ENCODE assay signal across 9 mouse cellular contexts in genomic region chr2:150689223-150689800, GRCm38 (mm10). TPM values are rescaled to one million over a fixed set of nuclear protein-coding genes. Genes with fewer than 3 reads are reported as not detected.
DNase-seq lines count a peak whose midpoint lies in the region; ATAC-seq and TF ChIP-seq lines count a peak whose summit lies in the region.
"Had no signal": no experiment of that assay in that cellular context is flagged by ENCODE, and none has a peak within 500 bp of the region (broad histone marks: within the 10 kb centered on the region; RNA-seq: fewer than 3 reads in every experiment).

TSS of gene Vsx1 (minus strand) at chr2:150689360.

- TF ChIP-seq CTCF in layer of hippocampus, adult 2 months (conservative IDR thresholded peaks at IDR 0.05) = no peak

- peak within 1 kb of the TSS; percentile 76 for H3K4me2 ChIP-seq in forebrain, embryonic 13.5 days
- peak within 1 kb of the TSS; percentile 49 for H3K4me2 ChIP-seq in limb, embryonic 11.5 days (ENCODE audit: low read depth, severe bottlenecking)
- H3K4me2 ChIP-seq in neural tube, embryonic 15.5 days = peak within 1 kb of the TSS; percentile 84

- peaks cover 18% of the 10 kb centered on the region for H3K4me1 ChIP-seq in forebrain, embryonic 13.5 days
- H3K4me1 ChIP-seq in limb, embryonic 11.5 days (ENCODE audit: control insufficient read depth, insufficient read depth, low read length) = no peaks in the 10 kb centered on the region
- H3K4me1 ChIP-seq in neural tube, embryonic 15.5 days = peaks cover 17% of the 10 kb centered on the region

- ATAC-seq in forebrain, embryonic 13.5 days = 0 out of 2 replicates have a peak, but pooled peaks have one; percentile 22
- no peak for ATAC-seq in limb, embryonic 11.5 days (ENCODE audit: insufficient number of reproducible peaks, low FRiP score, low TSS enrichment, low read depth)
- no peak for ATAC-seq in neural tube, embryonic 15.5 days (ENCODE audit: low FRiP score)

- H3K36me3 ChIP-seq in forebrain, embryonic 13.5 days (ENCODE audit: poor library complexity, severe bottlenecking) = no peaks in the 10 kb centered on the region
- no peaks in the 10 kb centered on the region for H3K36me3 ChIP-seq in limb, embryonic 11.5 days (ENCODE audit: control insufficient read depth, insufficient read depth, low read length)
- no peaks in the 10 kb centered on the region for H3K36me3 ChIP-seq in neural tube, embryonic 15.5 days

- WGBS in forebrain, embryonic 13.5 days = 43% methylated on average over 16 of the region's 16 CpGs
- 45% methylated on average over 16 of the region's 16 CpGs for WGBS in limb, embryonic 11.5 days
- whole genome bisulfite sequencing in neural tube, embryonic 15.5 days = 52% methylated on average over 16 of the region's 16 CpGs

- H3K9me3 ChIP-seq in forebrain, embryonic 13.5 days (replicated peaks) = no peaks in the 10 kb centered on the region
- H3K9me3 ChIP-seq in limb, embryonic 11.5 days (ENCODE audit: control insufficient read depth, low read length) = no peaks in the 10 kb centered on the region
- no peaks in the 10 kb centered on the region for H3K9me3 ChIP-seq in neural tube, embryonic 15.5 days (replicated peaks)

- no peak for DNase-seq in layer of hippocampus, adult 2 months (ENCODE audit: low spot score in 2 of 2)
- no peak for DNase-seq in layer of hippocampus, adult 11-12 months (ENCODE audit: low spot score)
- no peak for DNase-seq in limb, embryonic 11.5 days (ENCODE audit: low spot score)
- DNase-seq in gastrocnemius, adult 18-20 months (ENCODE audit: low spot score) = no peak
- DNase-seq in urinary bladder, adult 2 months (ENCODE audit: low spot score) = no peak
- no peak for DNase-seq in thymus, postnatal 25 days

- H3K9ac ChIP-seq in forebrain, embryonic 13.5 days = peak within 1 kb of the TSS; percentile 62
- H3K9ac ChIP-seq in limb, embryonic 11.5 days (ENCODE audit: low read length) = no peak within 1 kb of the TSS
- peak within 1 kb of the TSS; percentile 44 for H3K9ac ChIP-seq in neural tube, embryonic 15.5 days (replicated peaks)

- no peak within 1 kb of the TSS for H3K27ac ChIP-seq in layer of hippocampus, adult 2 months
- H3K27ac ChIP-seq in forebrain, embryonic 13.5 days = no peak within 1 kb of the TSS
- H3K27ac ChIP-seq in limb, embryonic 11.5 days (replicated peaks; ENCODE audit: low read depth, low read length) = no peak within 1 kb of the TSS
- no peak within 1 kb of the TSS for H3K27ac ChIP-seq in neural tube, embryonic 15.5 days (replicated peaks)

- H3K4me3 ChIP-seq in layer of hippocampus, adult 2 months = peak within 1 kb of the TSS; percentile 38
- H3K4me3 ChIP-seq in forebrain, embryonic 13.5 days = peak within 1 kb of the TSS; percentile 42
- peak within 1 kb of the TSS; percentile 15 for H3K4me3 ChIP-seq in limb, embryonic 11.5 days (ENCODE audit: low read depth, low read length)
- peak within 1 kb of the TSS; percentile 45 for H3K4me3 ChIP-seq in neural tube, embryonic 15.5 days (replicated peaks)

- peaks cover 67% of the 10 kb centered on the region for H3K27me3 ChIP-seq in forebrain, embryonic 13.5 days
- H3K27me3 ChIP-seq in limb, embryonic 11.5 days (ENCODE audit: control insufficient read depth, insufficient read depth, low read length) = peaks cover 44% of the 10 kb centered on the region
- H3K27me3 ChIP-seq in neural tube, embryonic 15.5 days (replicated peaks) = peaks cover 89% of the 10 kb centered on the region

RNA-seq across cellular contexts. Expression of gene Vsx1, which starts in this region (rescaled TPM):
- total RNA-seq in layer of hippocampus, adult 2 months (2021) = under 1 TPM in 1 of 2 experiments, not detected in 1; 0.12 TPM
- polyA plus RNA-seq in forebrain, embryonic 13.5 days (2015; fragmentation: Nextera tagmentation; extraction: Ambion mirVana) = 0.10 and 0.12 TPM in 2 replicates
- not detected in 2 replicates for polyA plus RNA-seq in limb, embryonic 11.5 days (2014; fragmentation: Nextera tagmentation; extraction: Ambion mirVana)
- 0.04 and 0.05 TPM in 2 replicates for polyA plus RNA-seq in neural tube, embryonic 15.5 days (2015; fragmentation: Nextera tagmentation; extraction: Ambion mirVana)
- not detected for total RNA-seq in gastrocnemius, adult 18-20 months (2021)
- polyA plus RNA-seq in urinary bladder, adult 2 months (2012; rRNA removed) = not detected in 2 replicates
- total RNA-seq: left cerebral cortex, adult 8-10 months had no signal

Comparison
In these comparisons a context has a peak if more than half of its experiments do, and no peak if none do; other contexts are left out.
1. Peak in ATAC-seq, H3K4me3 ChIP-seq, H3K9ac ChIP-seq and H3K4me2 ChIP-seq in forebrain, embryonic 13.5 days; RNA of the gene not detected or under 1 TPM.